Mouse (Mus musculus) layer of hippocampus, adult 8-10 months (tissue): ENCODE data around the gene Tmem54. TPM values are rescaled to one million over a fixed set of nuclear protein-coding genes. Genes with fewer than 3 reads are reported as not detected.

Source experiments
- DNase-seq, 2 experiments: peaks; one replicate each; pipeline ENCODE4 v3.0.0; 2022; ENCODE audit warnings: low spot score in 2 of 2
- total RNA-seq, 4 experiments: library from RNA; stranded (reverse); gene quantifications; 2 replicates each; pipeline ENCODE4 v1.2.4; 2022

Tmem54 gene
- total RNA-seq, 4 experiments from 2014 or later = not detected

- no peak for DNase-seq
Observed at GRCm38 (mm10) chr4:129128582-129129338, 23.4 kb downstream of the Tmem54 start.

- no peak for DNase-seq
Observed at GRCm38 (mm10) chr4:129129387-129129786, 24.0 kb downstream of the Tmem54 start.

- DNase-seq = no peak
Observed at GRCm38 (mm10) chr4:129130149-129130548, 24.8 kb downstream of the Tmem54 start.

GRCm38 (mm10) chr4:129130755-129131303, 25.5 kb downstream of the Tmem54 start:
- DNase-seq = no peak

GRCm38 (mm10) chr4:129134799-129135585, 29.6 kb downstream of the Tmem54 start:
- DNase-seq = peak in 1 of 2 experiments; percentile 76

GRCm38 (mm10) chr4:129135637-129136036, 30.3 kb downstream of the Tmem54 start:
- DNase-seq = no peak

GRCm38 (mm10) chr4:129136189-129136578, 30.8 kb downstream of the Tmem54 start:
- no peak for DNase-seq

- DNase-seq = no peak
Observed at GRCm38 (mm10) chr4:129136579-129137391, 31.4 kb downstream of the Tmem54 start, which contains the start of gene Fndc5. Gene Fndc5, plus strand, starts transcription at chr4:129136999.

GRCm38 (mm10) chr4:129137392-129138321, 32.3 kb downstream of the Tmem54 start:
- no peak for DNase-seq

- DNase-seq = no peak
Observed at GRCm38 (mm10) chr4:129139642-129140041, 34.3 kb downstream of the Tmem54 start.

GRCm38 (mm10) chr4:129140808-129141207, 35.5 kb downstream of the Tmem54 start:
- DNase-seq = no peak

GRCm38 (mm10) chr4:129141560-129142438, 36.5 kb downstream of the Tmem54 start:
- DNase-seq = no peak

GRCm38 (mm10) chr4:129142439-129143045, 37.2 kb downstream of the Tmem54 start:
- DNase-seq = no peak

GRCm38 (mm10) chr4:129143509-129143908, 38.2 kb downstream of the Tmem54 start:
- no peak for DNase-seq

- peak; percentile 86 to 90 for DNase-seq
Observed at GRCm38 (mm10) chr4:129144401-129145367, 39.3 kb downstream of the Tmem54 start.

GRCm38 (mm10) chr4:129145411-129145810, 40.1 kb downstream of the Tmem54 start:
- no peak for DNase-seq

GRCm38 (mm10) chr4:129145943-129146342, 40.6 kb downstream of the Tmem54 start:
- DNase-seq = no peak

GRCm38 (mm10) chr4:129146392-129146791, 41.0 kb downstream of the Tmem54 start:
- no peak for DNase-seq
